Mouse (Mus musculus): Measurements from ENCODE around the gene Spats2. TPM values are rescaled to one million over a fixed set of nuclear protein-coding genes. Genes with fewer than 3 reads are reported as not detected.
A peak's percentile ranks its signal among the peaks of the same experiment; 100 is the strongest.

Gene Spats2
- polyA plus RNA-seq, 1 experiment from 2014 or later: 60.5 TPM

DNA sequence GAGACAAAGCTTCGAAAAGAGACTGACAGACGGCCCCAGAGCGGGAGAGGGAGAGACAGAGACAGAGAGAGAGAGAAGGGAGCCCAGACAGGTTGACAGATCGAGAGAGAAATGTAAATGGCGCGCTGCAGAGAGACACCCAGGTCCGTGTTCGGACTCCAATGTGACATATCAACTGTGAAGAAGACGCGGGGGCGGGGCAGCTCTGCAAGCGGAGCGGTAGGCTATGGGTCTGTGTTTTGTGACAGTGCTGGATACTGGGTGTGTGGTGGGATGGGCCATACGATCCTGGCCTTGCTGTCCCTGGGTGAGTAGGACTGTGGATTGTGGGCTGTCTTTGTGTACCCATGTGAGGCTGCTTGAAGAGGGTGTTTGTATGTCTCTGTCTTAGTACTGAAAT lies 36.6 kb upstream of the Spats2 start:
- H3K9me3 ChIP-seq (replicated peaks): no peaks in the 10 kb centered on the region
- DNase-seq (ENCODE audit: low spot score): peak; percentile 42
- H3K27ac ChIP-seq: no peak overlapping the region
- 9% methylated on average over 14 of the region's 14 CpGs for WGBS
- no peaks in the 10 kb centered on the region; the same call in 1 of the 2 replicates for H3K36me3 ChIP-seq
- H3K4me1 ChIP-seq: peaks cover 40% of the 10 kb centered on the region
- H3K27me3 ChIP-seq (ENCODE audit: low read depth, poor library complexity, severe bottlenecking): peaks cover 100% of the 10 kb centered on the region
- H3K4me3 ChIP-seq: no peak overlapping the region

DNA sequence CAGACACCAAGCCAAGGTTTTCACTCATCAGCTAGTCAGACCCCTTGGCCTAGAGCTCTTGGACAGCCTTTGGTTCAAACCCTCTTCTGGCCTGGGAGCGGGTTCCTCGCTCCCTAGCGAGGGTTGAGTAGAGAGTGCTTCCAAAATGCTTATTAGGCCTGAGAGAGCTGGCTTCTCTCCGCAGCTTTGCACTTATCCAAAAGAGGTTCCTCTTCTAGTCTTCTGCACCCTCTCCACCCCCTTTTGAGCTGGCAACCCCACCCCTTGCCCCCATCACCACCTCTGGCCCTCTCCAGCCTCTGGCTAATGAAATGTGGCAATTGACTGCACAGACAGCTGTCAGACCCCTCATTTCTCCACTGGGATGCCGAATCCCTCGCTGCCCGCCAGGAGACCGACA lies 32.8 kb upstream of the Spats2 start, which contains the start of gene Dnajc22:
Dnajc22 (plus strand) TSS at position 301 of the 400 bp plus-strand sequence.
- Histone ChIP-seq H3K27me3 (ENCODE audit: low read depth, poor library complexity, severe bottlenecking) (peaks cover 99% of the 10 kb centered on the region), H3K27ac (peak within 1 kb of the TSS; percentile 75), H3K4me3 (peak within 1 kb of the TSS; percentile 55), H3K36me3 (no peaks in the 10 kb centered on the region), H3K4me1 (peaks cover 58% of the 10 kb centered on the region), H3K9me3 (replicated peaks) (no peaks in the 10 kb centered on the region)
- WGBS: 9% methylated on average over 8 of the region's 8 CpGs
- no peak for DNase-seq (ENCODE audit: low spot score)

DNA sequence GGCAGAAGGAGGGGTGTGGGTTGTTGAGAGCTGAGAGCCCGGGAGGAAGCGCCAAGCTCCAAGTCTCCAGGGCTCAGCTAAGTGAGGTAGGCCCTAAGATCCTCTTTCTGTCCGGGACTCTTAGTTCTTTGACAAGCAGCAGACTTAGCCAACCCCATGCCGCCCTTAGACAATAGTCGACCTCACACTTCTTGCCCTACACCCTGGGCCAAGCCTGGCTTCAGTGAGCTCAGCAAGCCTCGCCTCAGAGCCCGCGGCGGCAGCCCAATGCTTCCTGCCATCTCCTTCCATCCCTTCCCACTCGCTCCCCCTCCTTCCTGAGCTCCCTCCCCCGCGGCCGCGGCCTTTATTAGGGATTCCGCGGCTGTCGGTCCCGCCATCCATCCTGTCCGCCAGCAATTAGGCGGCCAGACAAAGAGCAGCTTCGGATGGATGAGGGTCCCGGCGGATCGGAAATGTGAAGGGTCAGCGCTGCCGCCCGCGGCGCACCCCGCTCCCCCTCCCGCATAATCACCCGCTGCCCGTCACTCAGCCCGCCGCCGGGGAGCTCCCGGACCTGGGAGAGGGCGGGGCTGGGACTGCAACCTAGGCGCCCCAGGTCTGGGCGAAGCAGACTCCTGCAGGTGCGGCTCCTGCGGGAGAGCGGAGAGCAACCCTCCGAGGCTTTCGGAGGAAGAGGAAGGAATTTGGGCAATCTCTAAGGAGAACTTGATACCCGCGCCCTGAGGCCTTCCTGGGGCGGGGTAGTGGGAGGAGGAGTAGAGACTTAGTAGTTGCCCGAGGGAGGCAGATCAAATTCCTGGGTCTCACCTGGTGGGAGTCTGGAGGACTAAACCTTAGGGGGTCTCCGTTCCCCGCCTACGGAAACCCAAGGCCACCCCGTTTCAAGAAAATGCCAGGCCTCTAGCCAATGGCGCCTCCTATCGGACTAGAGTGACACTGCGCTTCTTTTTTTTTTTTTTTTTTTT lies 32.1 kb upstream of the Spats2 start:
- Histone ChIP-seq H3K27ac (peak overlapping the region; percentile 75), H3K4me1 (peaks cover 58% of the 10 kb centered on the region)
- under 1% methylated on average over 56 of the region's 56 CpGs for WGBS

DNA sequence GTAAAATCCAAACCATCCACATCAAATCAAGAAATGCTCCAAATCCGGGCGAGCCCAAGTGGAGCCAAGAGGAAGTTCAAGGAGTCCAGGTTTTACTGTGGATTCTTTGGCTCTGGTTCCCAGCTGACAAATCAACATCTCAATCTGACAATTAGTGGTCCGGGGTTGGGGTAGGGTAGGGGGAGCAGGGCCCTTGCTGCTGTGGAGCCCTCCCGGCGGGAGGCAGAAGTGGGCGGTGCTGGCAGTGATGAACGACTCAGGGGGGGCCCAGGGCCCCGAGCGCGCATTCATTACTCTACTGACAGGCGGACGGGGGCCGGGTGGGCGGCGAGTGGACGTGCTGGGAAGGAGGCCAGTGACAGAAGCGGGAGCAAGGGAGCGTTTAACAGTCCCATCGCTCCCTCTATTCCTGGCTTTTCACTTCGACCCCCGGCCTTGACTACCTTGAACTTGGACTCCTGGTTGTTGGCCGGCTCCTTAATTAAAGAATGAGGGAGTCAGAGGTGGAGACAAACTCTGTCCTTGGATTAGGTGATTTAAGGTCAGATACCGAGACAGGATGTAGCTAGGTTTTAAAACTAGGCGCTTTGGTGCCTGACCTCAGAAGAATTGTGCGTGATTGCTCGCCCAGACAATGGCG lies 31.0 kb upstream of the Spats2 start:
- Histone ChIP-seq H3K36me3 (no peaks in the 10 kb centered on the region), H3K27me3 (ENCODE audit: low read depth, poor library complexity, severe bottlenecking) (peaks cover 99% of the 10 kb centered on the region), H3K4me3 (peak overlapping the region; percentile 7), H3K9me3 (replicated peaks) (no peaks in the 10 kb centered on the region), H3K4me1 (peaks cover 61% of the 10 kb centered on the region), H3K27ac (no peak overlapping the region)
- DNase-seq (ENCODE audit: low spot score): peak; percentile 58
- under 1% methylated on average over 27 of the region's 27 CpGs for WGBS

More for the DNA sequence above, 32.1 kb upstream of the Spats2 start:
- Histone ChIP-seq H3K36me3 (no peaks in the 10 kb centered on the region), H3K4me3 (peak overlapping the region; percentile 55), H3K9me3 (replicated peaks) (no peaks in the 10 kb centered on the region), H3K27me3 (ENCODE audit: low read depth, poor library complexity, severe bottlenecking) (peaks cover 99% of the 10 kb centered on the region)
- DNase-seq (ENCODE audit: low spot score): peak; percentile 77

GRCm38 (mm10) chr15:99095356-99095755 lies 30.4 kb upstream of the Spats2 start:
- H3K9me3 ChIP-seq (replicated peaks): no peaks in the 10 kb centered on the region
- WGBS: 2% methylated on average over 6 of the region's 6 CpGs
- H3K27me3 ChIP-seq (ENCODE audit: low read depth, poor library complexity, severe bottlenecking): peaks cover 99% of the 10 kb centered on the region
- no peak for DNase-seq (ENCODE audit: low spot score)
- peaks cover 61% of the 10 kb centered on the region for H3K4me1 ChIP-seq
- H3K27ac ChIP-seq: no peak overlapping the region
- H3K4me3 ChIP-seq: peak overlapping the region; percentile 7; the same call in 1 of the 2 replicates
- H3K36me3 ChIP-seq: no peaks in the 10 kb centered on the region

DNA sequence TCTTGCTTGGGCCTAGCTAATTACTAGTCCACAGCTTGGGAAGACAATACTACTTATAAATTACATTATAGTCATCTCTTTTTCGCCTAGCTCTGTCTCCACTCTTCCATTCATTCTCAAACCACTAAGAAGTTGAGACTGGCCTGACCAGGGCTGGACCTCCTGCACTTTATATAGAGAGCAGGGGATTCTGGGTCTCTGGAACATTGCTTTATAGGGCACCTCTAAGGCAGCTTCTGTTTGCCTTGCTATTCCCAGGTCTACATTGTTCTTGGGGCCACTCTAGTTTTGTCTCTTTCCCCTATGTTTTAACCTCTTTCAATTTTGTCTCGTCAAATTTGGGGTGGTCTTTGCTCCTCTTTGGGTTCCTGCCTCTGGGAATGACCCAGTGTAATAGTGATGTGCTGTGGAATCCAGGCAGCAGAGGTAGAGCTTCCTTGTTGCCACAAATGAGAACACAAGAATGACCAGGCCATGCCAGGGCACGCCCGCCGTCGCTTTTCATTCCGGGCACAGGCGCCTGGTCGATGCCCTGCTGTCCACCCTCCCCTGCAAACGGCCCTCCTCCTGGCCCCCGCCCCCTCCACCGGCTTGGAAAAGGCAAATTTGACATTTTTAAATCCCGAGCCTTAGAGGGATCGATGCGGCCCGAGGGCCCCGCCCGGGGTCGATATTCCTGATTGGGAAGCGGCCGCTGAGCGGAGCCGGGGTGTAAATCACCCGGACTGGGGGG lies 29.5 kb upstream of the Spats2 start:
- no peak overlapping the region for H3K27ac ChIP-seq
- WGBS: 2% methylated on average over 24 of the region's 24 CpGs
- H3K4me3 ChIP-seq: peak overlapping the region; percentile 51
- H3K36me3 ChIP-seq: no peaks in the 10 kb centered on the region
- H3K4me1 ChIP-seq: peaks cover 59% of the 10 kb centered on the region
- peaks cover 96% of the 10 kb centered on the region for H3K27me3 ChIP-seq (ENCODE audit: low read depth, poor library complexity, severe bottlenecking)
- H3K9me3 ChIP-seq (replicated peaks): no peaks in the 10 kb centered on the region
- no peak for DNase-seq (ENCODE audit: low spot score)

DNA sequence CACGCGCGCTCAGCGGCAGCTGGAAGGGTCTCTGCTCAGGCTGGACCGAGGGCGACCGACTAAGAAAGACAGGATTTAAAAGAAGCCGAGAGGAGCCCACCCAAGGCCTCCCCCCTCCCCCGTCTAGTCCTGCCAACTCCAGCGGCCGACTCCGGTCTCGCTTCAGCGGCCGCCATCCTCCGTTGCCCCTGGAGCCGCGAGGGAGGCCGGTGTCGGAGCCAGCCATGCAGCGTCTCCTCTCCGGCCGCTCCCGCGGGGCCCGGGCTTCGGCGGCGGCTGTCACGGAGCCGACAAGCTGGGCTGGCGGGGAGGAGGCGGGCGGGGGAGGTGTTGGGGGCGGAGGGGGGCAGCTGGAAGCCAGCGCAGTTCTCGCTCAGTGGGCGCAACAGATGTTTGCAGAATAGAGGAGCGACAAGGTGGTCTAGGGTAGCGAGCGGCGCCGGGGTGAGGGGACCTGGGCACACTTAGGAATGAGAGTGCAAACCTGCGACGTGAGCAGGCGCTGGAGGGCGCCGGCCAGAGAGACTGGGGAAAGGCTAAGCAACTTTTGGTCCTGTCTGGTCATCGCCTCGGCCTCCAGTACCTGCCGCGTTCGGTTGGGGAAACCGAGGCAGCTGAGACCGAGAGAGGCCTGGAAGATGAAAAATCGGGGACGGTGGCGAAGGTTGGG lies 28.8 kb upstream of the Spats2 start:
- peak; percentile 70 for DNase-seq (ENCODE audit: low spot score)
- peaks cover 59% of the 10 kb centered on the region for H3K4me1 ChIP-seq
- WGBS: under 1% methylated on average over 56 of the region's 58 CpGs
- peaks cover 94% of the 10 kb centered on the region for H3K27me3 ChIP-seq (ENCODE audit: low read depth, poor library complexity, severe bottlenecking)
- no peaks in the 10 kb centered on the region for H3K36me3 ChIP-seq
- H3K27ac ChIP-seq: no peak overlapping the region; the same call in 1 of the 2 replicates
- H3K4me3 ChIP-seq: peak overlapping the region; percentile 51
- no peaks in the 10 kb centered on the region for H3K9me3 ChIP-seq (replicated peaks)

- peaks cover 84% of the 10 kb centered on the region for H3K27me3 ChIP-seq (ENCODE audit: low read depth, poor library complexity, severe bottlenecking)
- peak; percentile 74 for DNase-seq (ENCODE audit: low spot score)
- peak overlapping the region; percentile 51 for H3K4me3 ChIP-seq
- under 1% methylated on average over 39 of the region's 39 CpGs for WGBS
- peak overlapping the region; percentile 61; the same call in 1 of the 2 replicates for H3K27ac ChIP-seq
- peaks cover 56% of the 10 kb centered on the region for H3K4me1 ChIP-seq
- H3K36me3 ChIP-seq: no peaks in the 10 kb centered on the region
- H3K9me3 ChIP-seq (replicated peaks): no peaks in the 10 kb centered on the region
Observed at GRCm38 (mm10) chr15:99097840-99098492, 27.8 kb upstream of the Spats2 start.

DNA sequence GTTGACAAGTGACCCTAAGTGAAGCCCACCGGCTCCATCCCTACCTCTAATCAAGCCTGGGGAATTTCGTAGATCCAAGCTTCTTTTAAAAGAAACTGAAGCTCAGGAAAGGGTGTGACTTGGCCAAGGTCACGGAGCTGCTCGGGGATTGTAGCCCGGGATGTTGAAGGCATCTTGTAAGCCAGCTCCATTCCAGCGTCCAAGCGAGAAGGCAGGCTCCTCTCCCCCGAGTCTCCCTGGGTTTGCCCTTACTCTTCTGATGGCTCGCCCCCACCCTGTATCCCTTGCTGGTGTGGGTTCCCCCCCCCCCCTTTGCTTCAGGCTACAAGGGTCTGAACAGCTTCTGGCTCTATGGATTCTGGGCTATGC lies 27.2 kb upstream of the Spats2 start:
- Histone ChIP-seq H3K4me1 (peaks cover 51% of the 10 kb centered on the region), H3K36me3 (no peaks in the 10 kb centered on the region), H3K27me3 (ENCODE audit: low read depth, poor library complexity, severe bottlenecking) (peaks cover 79% of the 10 kb centered on the region), H3K27ac (no peak overlapping the region), H3K4me3 (peak overlapping the region; percentile 51), H3K9me3 (replicated peaks) (no peaks in the 10 kb centered on the region)
- DNase-seq (ENCODE audit: low spot score): peak; percentile 56
- WGBS: under 1% methylated on average over 9 of the region's 9 CpGs

GRCm38 (mm10) chr15:99099139-99099556 lies 26.6 kb upstream of the Spats2 start:
- Histone ChIP-seq H3K27me3 (ENCODE audit: low read depth, poor library complexity, severe bottlenecking) (peaks cover 72% of the 10 kb centered on the region), H3K27ac (0 out of 2 replicates have a peak overlapping the region, but pooled peaks have one; percentile 31), H3K9me3 (replicated peaks) (no peaks in the 10 kb centered on the region), H3K4me3 (peak overlapping the region; percentile 51), H3K36me3 (no peaks in the 10 kb centered on the region), H3K4me1 (peaks cover 46% of the 10 kb centered on the region)
- WGBS: under 1% methylated on average over 15 of the region's 15 CpGs
- DNase-seq (ENCODE audit: low spot score): peak; percentile 76

DNA sequence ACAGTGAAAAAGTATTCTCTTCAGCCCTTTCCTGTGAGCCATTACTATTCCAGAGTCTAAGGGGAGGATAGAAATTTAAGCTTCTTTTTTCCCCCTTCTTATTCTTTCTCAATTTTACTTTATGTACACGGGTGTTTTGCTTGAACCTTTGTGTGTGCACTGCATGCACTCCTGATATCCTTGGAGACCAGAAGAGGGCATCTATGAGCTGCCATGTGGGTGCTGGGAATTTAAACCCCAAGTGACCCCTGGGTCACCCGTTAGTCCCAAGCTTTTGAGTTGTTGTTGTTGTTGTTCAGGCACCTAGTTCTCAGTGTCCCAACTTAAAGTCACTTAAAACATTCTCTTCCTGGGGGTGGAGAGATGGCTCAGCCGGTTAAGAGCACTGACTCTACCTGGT lies 25.7 kb upstream of the Spats2 start:
- Histone ChIP-seq H3K4me1 (peaks cover 41% of the 10 kb centered on the region), H3K9me3 (replicated peaks) (no peaks in the 10 kb centered on the region), H3K27ac (no peak overlapping the region), H3K36me3 (no peaks in the 10 kb centered on the region), H3K27me3 (ENCODE audit: low read depth, poor library complexity, severe bottlenecking) (peaks cover 65% of the 10 kb centered on the region), H3K4me3 (no peak overlapping the region)
- 58% methylated on average over 3 of the region's 3 CpGs for WGBS
- no peak for DNase-seq (ENCODE audit: low spot score)

DNA sequence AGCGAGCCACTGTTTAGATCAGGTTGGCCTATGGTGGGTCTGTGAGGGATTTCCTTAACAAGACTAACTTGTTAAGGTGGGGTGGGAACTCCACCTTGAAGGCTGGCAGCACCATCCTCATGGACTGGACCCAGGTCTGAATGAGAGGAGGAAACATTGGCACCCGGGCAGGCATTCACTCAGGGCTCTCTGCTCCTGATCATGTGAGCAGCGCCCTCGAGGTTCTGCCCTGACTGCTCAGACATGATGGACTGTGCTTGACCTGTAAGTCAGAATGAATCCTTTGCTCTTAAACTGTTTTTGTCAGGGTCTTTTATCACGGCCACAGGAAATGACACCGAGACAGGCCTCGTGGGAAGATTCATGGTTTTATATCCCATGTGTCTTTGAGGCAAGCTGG lies 20.5 kb upstream of the Spats2 start:
- DNase-seq (ENCODE audit: low spot score): no peak
- H3K4me1 ChIP-seq: no peaks in the 10 kb centered on the region
- WGBS: 47% methylated on average over 7 of the region's 7 CpGs
- no peak overlapping the region for H3K27ac ChIP-seq
- H3K9me3 ChIP-seq (replicated peaks): no peaks in the 10 kb centered on the region
- H3K36me3 ChIP-seq: no peaks in the 10 kb centered on the region
- peaks cover 13% of the 10 kb centered on the region for H3K27me3 ChIP-seq (ENCODE audit: low read depth, poor library complexity, severe bottlenecking)
- H3K4me3 ChIP-seq: no peak overlapping the region

Data from limb, embryonic 10.5 days (tissue).